Mouse (Mus musculus): ENCODE measurements around the gene Pomp.

Pomp gene

GRCm38 (mm10) chr5:147902008-147902757 is 41.9 kb downstream of the Pomp start:
- DNase-seq (ENCODE audit: low read depth) = no peak

- no peak for DNase-seq (ENCODE audit: low read depth)
Observed at GRCm38 (mm10) chr5:147903166-147903565, 42.9 kb downstream of the Pomp start.

DNA sequence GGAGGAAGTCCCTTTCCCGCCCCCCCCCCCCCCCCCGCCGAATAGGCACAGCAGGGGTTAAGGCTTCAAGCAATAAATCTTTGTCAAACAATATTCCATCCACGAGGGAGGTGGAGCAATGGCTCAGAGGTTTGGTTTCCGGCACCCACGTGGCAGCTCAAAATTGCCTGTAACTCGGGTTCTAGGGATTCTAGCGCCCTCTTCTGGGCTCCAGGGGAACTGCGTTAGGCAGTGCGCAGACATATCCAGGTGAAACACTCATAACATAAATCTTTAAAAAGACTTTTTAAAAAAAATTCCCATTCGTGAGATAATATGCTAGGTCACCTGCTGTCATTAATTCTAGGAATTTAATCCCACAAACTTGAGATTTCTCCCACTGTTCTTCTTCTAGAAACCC is 46.9 kb downstream of the Pomp start:
- DNase-seq (ENCODE audit: low read depth) = no peak

- DNase-seq (ENCODE audit: low read depth) = no peak
Observed at GRCm38 (mm10) chr5:147907851-147908250, 47.6 kb downstream of the Pomp start.

DNA sequence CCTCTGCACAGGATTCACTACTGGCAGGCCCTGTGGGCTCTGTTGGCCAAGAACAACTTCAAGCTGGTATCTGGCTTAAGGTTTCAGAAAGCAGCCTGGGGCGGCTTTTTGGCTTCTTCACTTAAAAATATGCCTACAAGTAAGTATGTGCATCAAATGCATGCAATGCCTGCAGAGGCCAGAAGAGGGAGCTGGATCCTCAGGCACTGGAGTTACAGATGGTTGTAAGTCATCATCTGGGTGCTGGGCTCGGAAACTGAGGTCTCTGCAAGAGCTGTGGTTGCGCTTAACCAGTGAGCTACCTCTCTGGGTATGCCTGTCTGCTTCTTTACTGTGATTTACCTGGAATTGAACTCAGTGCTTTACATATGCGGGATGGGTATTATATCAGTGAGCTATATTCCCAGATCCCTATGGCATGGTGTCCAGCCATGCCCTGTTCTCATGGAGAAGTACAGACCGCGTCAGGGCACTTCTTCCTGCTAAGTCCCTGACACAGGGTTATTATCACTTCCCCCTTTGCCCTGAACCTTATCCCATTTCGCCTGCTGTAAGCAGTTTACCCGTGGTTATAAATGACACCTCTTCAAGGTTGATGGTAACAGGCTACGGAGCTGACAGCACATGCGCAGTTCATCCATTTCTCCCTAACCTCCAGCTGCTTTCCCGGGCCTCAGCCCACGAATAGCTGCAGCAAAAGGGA is 50.7 kb downstream of the Pomp start:
- DNase-seq (ENCODE audit: low read depth) = no peak

- no peak for DNase-seq (ENCODE audit: low read depth)
Observed at GRCm38 (mm10) chr5:147911744-147912143, 51.5 kb downstream of the Pomp start.

GRCm38 (mm10) chr5:147913241-147913842 is 53.1 kb downstream of the Pomp start:
- no peak for DNase-seq (ENCODE audit: low read depth)

- DNase-seq (ENCODE audit: low read depth) = no peak
Observed at GRCm38 (mm10) chr5:147915038-147915566, 54.8 kb downstream of the Pomp start.

- no peak for DNase-seq (ENCODE audit: low read depth)
Observed at GRCm38 (mm10) chr5:147916171-147916570, 55.9 kb downstream of the Pomp start.

DNA sequence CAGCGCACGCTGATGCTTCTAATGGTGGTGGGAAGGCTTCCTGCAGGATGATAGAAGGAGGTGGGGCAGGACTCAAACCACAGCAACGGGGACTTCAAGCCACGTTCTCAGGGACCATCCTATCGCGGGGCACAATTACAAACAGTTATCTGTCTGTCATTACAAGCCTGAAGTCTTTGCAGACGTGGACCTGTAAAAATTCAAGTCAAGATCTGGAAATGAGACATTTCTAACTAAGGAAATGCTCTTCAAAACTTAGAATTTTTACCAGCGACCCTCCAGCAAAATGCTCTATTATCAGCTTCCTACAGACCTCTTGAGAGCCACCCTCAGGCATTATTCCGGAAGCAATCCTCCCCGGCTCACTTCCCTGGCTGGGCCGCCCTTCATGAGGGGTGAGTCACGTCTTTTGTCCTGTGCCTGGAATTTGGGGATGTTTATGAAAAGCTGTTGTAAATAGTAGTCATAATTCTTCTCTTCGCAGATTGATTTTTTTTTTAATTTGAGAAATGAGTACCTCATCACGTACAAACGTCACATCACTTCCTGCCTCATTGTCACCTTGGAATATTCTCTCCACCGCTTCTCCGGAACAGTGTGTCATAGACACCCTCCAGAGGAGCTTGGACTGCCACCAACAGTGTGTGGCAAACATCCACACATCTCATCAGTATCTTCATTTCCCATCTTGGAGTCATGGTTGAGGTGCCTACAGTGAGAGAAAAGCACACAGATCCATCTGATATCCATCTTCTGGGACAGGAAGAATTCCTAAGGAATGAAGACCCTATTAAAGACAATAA is 58.0 kb downstream of the Pomp start:
- DNase-seq (ENCODE audit: low read depth) = no peak

GRCm38 (mm10) chr5:147924621-147925020 is 64.4 kb downstream of the Pomp start:
- DNase-seq (ENCODE audit: low read depth) = no peak
